Mouse (Mus musculus): ENCODE measurements around the gene Arhgap5.
A peak's percentile ranks its signal among the peaks of the same experiment; 100 is the strongest.

Gene Arhgap5

GRCm38 (mm10) chr12:52503456-52504320 lies at the start of gene Arhgap5:
TSS of gene Arhgap5 (plus strand) at chr12:52503972.
- peak; percentile 100 for DNase-seq

GRCm38 (mm10) chr12:52464593-52464992 lies 39.2 kb upstream of the Arhgap5 start:
- no peak for DNase-seq

- no peak for DNase-seq
Measured at GRCm38 (mm10) chr12:52471621-52472020, 32.2 kb upstream of the Arhgap5 start.

- DNase-seq = no peak
Measured at GRCm38 (mm10) chr12:52473988-52474968, 29.5 kb upstream of the Arhgap5 start.

GRCm38 (mm10) chr12:52476036-52476435 lies 27.7 kb upstream of the Arhgap5 start:
- no peak for DNase-seq

- no peak for DNase-seq
Measured at GRCm38 (mm10) chr12:52478611-52479010, 25.2 kb upstream of the Arhgap5 start.

GRCm38 (mm10) chr12:52479323-52479722 lies 24.4 kb upstream of the Arhgap5 start:
- DNase-seq = no peak

GRCm38 (mm10) chr12:52480851-52481250 lies 22.9 kb upstream of the Arhgap5 start:
- no peak for DNase-seq

GRCm38 (mm10) chr12:52481969-52482550 lies 21.7 kb upstream of the Arhgap5 start:
- no peak for DNase-seq

GRCm38 (mm10) chr12:52483219-52483618 lies 20.6 kb upstream of the Arhgap5 start:
- DNase-seq = no peak

GRCm38 (mm10) chr12:52488266-52488975 lies 15.4 kb upstream of the Arhgap5 start:
- DNase-seq = no peak

GRCm38 (mm10) chr12:52493281-52493681 lies 10.5 kb upstream of the Arhgap5 start:
- peak; percentile 79 for DNase-seq

GRCm38 (mm10) chr12:52497209-52497608 lies 6.6 kb upstream of the Arhgap5 start:
- DNase-seq = no peak

- DNase-seq = no peak
Measured at GRCm38 (mm10) chr12:52500915-52501833, 2.6 kb upstream of the Arhgap5 start.

GRCm38 (mm10) chr12:52502161-52502560 lies 1.6 kb upstream of the Arhgap5 start:
- DNase-seq = no peak

- DNase-seq = no peak
Measured at GRCm38 (mm10) chr12:52503131-52503455, 679 bp upstream of the Arhgap5 start.

GRCm38 (mm10) chr12:52504331-52505181 lies 784 bp downstream of the Arhgap5 start:
- peak; percentile 97 for DNase-seq

- DNase-seq = no peak
Measured at GRCm38 (mm10) chr12:52524699-52525098, 20.9 kb downstream of the Arhgap5 start.

GRCm38 (mm10) chr12:52525486-52525885 lies 21.7 kb downstream of the Arhgap5 start:
- no peak for DNase-seq

GRCm38 (mm10) chr12:52529740-52530139 lies 26.0 kb downstream of the Arhgap5 start:
- no peak for DNase-seq
